Mouse (Mus musculus): ENCODE data around the gene Hif1an. TPM values are rescaled to one million over a fixed set of nuclear protein-coding genes. Genes with fewer than 3 reads are reported as not detected.

The Hif1an gene
- total RNA-seq (2012; rRNA removed) (12.9 and 13.5 TPM in 2 replicates), total RNA-seq (2014; rRNA removed) (7.2 and 8.3 TPM in 2 replicates), polyA plus RNA-seq (2012; ENCODE audit: insufficient read length, low read depth) (26.8 and 29.2 TPM in 2 replicates)

GRCm38 (mm10) chr19:44562652-44563206, at the start of gene Hif1an:
Hif1an (plus strand) TSS chr19:44562850.
- in situ Hi-C loops (cut with MboI; ENCODE audit: low pct_ligation_motif_present, low pct_unique_long_range_greater_than_20kb, low sequenced_read_pairs) (no loop called here), dilution Hi-C loops (cut with MboI; ENCODE audit: extremely low pct_ligation_motif_present, extremely low pct_unique_long_range_greater_than_20kb, low sequenced_read_pairs) (no loop called here)
- Histone ChIP-seq H3K79me2 (replicated peaks; ENCODE audit: control insufficient read depth, extremely low read depth, insufficient read depth, poor library complexity, severe bottlenecking) (peaks cover 30% of the 10 kb centered on the region), H3K36me3 (replicated peaks in 1 of 2; ENCODE audit: control insufficient read depth in 1 of 2, insufficient read depth in 1 of 2, low read length in 1 of 2) (peaks cover 33 to 39% of the 10 kb centered on the region in 2 experiments), H3K9me3 (replicated peaks; ENCODE audit: low read length) (no peaks in the 10 kb centered on the region), H3K4me3 (replicated peaks in 1 of 3; ENCODE audit: low read depth in 2 of 3, low read length in 2 of 3, poor library complexity in 1 of 3) (peak within 1 kb of the TSS; percentile 66 to 92 (median 77)), H3K27me3 (replicated peaks) (peaks cover 3% of the 10 kb centered on the region), H3K27ac (ENCODE audit: insufficient read depth, low read depth) (peak within 1 kb of the TSS; percentile 68; the same call in 1 of the 2 replicates), H3K9ac (ENCODE audit: insufficient read depth, low read depth) (peak within 1 kb of the TSS; percentile 99), H3K4me2 (ENCODE audit: insufficient read depth, low read depth, poor library complexity, severe bottlenecking) (peak within 1 kb of the TSS; percentile 59), H3K4me1 (ENCODE audit: control insufficient read depth in 1 of 2, insufficient read depth in 2 of 2) (peaks cover 4 to 22% of the 10 kb centered on the region in 2 experiments; a peak in 3 of 4 replicates)
- TF ChIP-seq SMC3 (IDR thresholded peaks at IDR 0.05; ENCODE audit: low read depth, low read length) (peak; percentile 24), ZNF384 (IDR thresholded peaks at IDR 0.05; ENCODE audit: low read depth, low read length) (no peak; the same call in 1 of the 2 replicates), CHD2 (IDR thresholded peaks at IDR 0.05; ENCODE audit: low read length) (peak; percentile 85; the same call in 1 of the 2 replicates), ZC3H11A (IDR thresholded peaks at IDR 0.05; ENCODE audit: low read depth, low read length) (no peak), MAFK (IDR thresholded peaks at IDR 0.05; ENCODE audit: insufficient replicate concordance, low read length) (0 out of 2 replicates have a peak, but pooled peaks have one; percentile 24), E2F4 (IDR thresholded peaks at IDR 0.05; ENCODE audit: insufficient replicate concordance, low read depth, low read length) (0 out of 2 replicates have a peak, but pooled peaks have one; percentile 73), EP300 (IDR thresholded peaks at IDR 0.05; ENCODE audit: low read length) (no peak), MAX (IDR thresholded peaks at IDR 0.05; ENCODE audit: low read length) (no peak; the same call in 1 of the 2 replicates), MXI1 (IDR thresholded peaks at IDR 0.05; ENCODE audit: low read depth, low read length) (peak; percentile 88), KAT2A (IDR thresholded peaks at IDR 0.05; ENCODE audit: insufficient replicate concordance, low read length) (peak; percentile 76; the same call in 1 of the 2 replicates), PAX5 (IDR thresholded peaks at IDR 0.05; ENCODE audit: low read length) (no peak), ZKSCAN1 (IDR thresholded peaks at IDR 0.05; ENCODE audit: borderline replicate concordance, low read depth, low read length) (no peak), NRF1 (IDR thresholded peaks at IDR 0.05; ENCODE audit: low read depth, low read length) (peak; percentile 41; the same call in 1 of the 2 replicates), MAZ (IDR thresholded peaks at IDR 0.05; ENCODE audit: low read depth, low read length) (peak; percentile 55; the same call in 1 of the 2 replicates), ELF1 (IDR thresholded peaks at IDR 0.05; ENCODE audit: low read depth, low read length) (peak; percentile 89), USF2 (conservative IDR thresholded peaks at IDR 0.05; ENCODE audit: low read depth, low read length) (no peak), POLR2A (IDR thresholded peaks at IDR 0.05; ENCODE audit: low read depth, low read length) (peak; percentile 96), ZMIZ1 (IDR thresholded peaks at IDR 0.05; ENCODE audit: low read depth, low read length) (peak; percentile 83), MYC (IDR thresholded peaks at IDR 0.05; ENCODE audit: low read depth, low read length) (no peak; the same call in 1 of the 2 replicates), BHLHE40 (IDR thresholded peaks at IDR 0.05; ENCODE audit: low read depth, low read length) (peak; percentile 44; the same call in 1 of the 2 replicates), GABPA (IDR thresholded peaks at IDR 0.05; ENCODE audit: insufficient replicate concordance, low read depth, low read length) (peak; percentile 78), NELFE (IDR thresholded peaks at IDR 0.05; ENCODE audit: low read depth, low read length) (peak; percentile 88), HCFC1 (IDR thresholded peaks at IDR 0.05; ENCODE audit: low read depth, low read length) (peak; percentile 90), MEF2A (IDR thresholded peaks at IDR 0.05; ENCODE audit: borderline replicate concordance, low read depth, low read length) (peak; percentile 62; the same call in 1 of the 2 replicates), TCF12 (IDR thresholded peaks at IDR 0.05; ENCODE audit: low read depth, low read length) (no peak; the same call in none of the 2 replicates), RCOR1 (conservative IDR thresholded peaks at IDR 0.05; ENCODE audit: low read depth, low read length) (no peak), CHD1 (IDR thresholded peaks at IDR 0.05; ENCODE audit: low read depth, low read length) (no peak; the same call in 1 of the 2 replicates), CTCF (conservative IDR thresholded peaks at IDR 0.05 in 1 of 2, IDR thresholded peaks at IDR 0.05 in 1 of 2; ENCODE audit: low read depth in 2 of 2, low read length in 2 of 2) (peak; percentile 90 to 94), RAD21 (IDR thresholded peaks at IDR 0.05; ENCODE audit: low read depth, low read length) (no peak), JUN (IDR thresholded peaks at IDR 0.05; ENCODE audit: insufficient read depth, low read depth, low read length) (no peak), TBP (conservative IDR thresholded peaks at IDR 0.05; ENCODE audit: low read depth, low read length) (peak; percentile 87), POLR2AphosphoS2 (IDR thresholded peaks at IDR 0.05; ENCODE audit: low read depth, low read length) (peak; percentile 80; the same call in 1 of the 2 replicates), IRF4 (IDR thresholded peaks at IDR 0.05; ENCODE audit: low read depth, low read length) (peak; percentile 59), ETS1 (conservative IDR thresholded peaks at IDR 0.05; ENCODE audit: low read depth, low read length) (peak; percentile 58; the same call in 1 of the 2 replicates), JUND (conservative IDR thresholded peaks at IDR 0.05; ENCODE audit: low read depth, low read length) (no peak), USF1 (IDR thresholded peaks at IDR 0.05; ENCODE audit: low read depth, low read length) (no peak), UBTF (IDR thresholded peaks at IDR 0.05; ENCODE audit: low read depth, low read length) (no peak), SIN3A (IDR thresholded peaks at IDR 0.05; ENCODE audit: low read length) (peak; percentile 93)
- peak; percentile 98 for DNase-seq (ENCODE audit: extremely low read depth)

Measured in CH12.LX (cell line).